Mouse (Mus musculus) neural tube, embryonic 15.5 days (tissue): ENCODE results near the gene Arhgap15. TPM values are rescaled to one million over a fixed set of nuclear protein-coding genes. Genes with fewer than 3 reads are reported as not detected.

Source experiments
- ATAC-seq: fragments of 200-750 bp; cut with Nextera tagmentation; 2 replicates; pipeline ENCODE4 v1.8.0; 2017; ENCODE audit warnings: mild to moderate bottlenecking, moderate TSS enrichment, moderate library complexity; ENCODE audit not compliant: low FRiP score
- H3K27ac ChIP-seq: fragments of 300-500 bp; sonication (generic); replicated peaks from 2 replicates; pipeline ENCODE4 v1.5.1; 2015; ENCODE audit warnings: mild to moderate bottlenecking, inconsistent platforms
- H3K27me3 ChIP-seq: fragments of 300-500 bp; sonication (generic); replicated peaks from 2 replicates; pipeline ENCODE4 v1.6.1; 2015; ENCODE audit warnings: inconsistent platforms
- H3K36me3 ChIP-seq: fragments of 300-500 bp; sonication (generic); 2 replicates; pipeline ENCODE4 v1.6.1; 2015; ENCODE audit warnings: inconsistent platforms
- H3K4me1 ChIP-seq: fragments of 300-500 bp; sonication (generic); 2 replicates; pipeline ENCODE4 v1.6.1; 2015; ENCODE audit warnings: inconsistent platforms
- H3K4me2 ChIP-seq: fragments of 300-500 bp; sonication (generic); 2 replicates; pipeline ENCODE4 v1.6.1; 2015; ENCODE audit warnings: inconsistent platforms, mild to moderate bottlenecking, moderate library complexity
- H3K4me3 ChIP-seq: fragments of 300-500 bp; sonication (generic); replicated peaks from 2 replicates; pipeline ENCODE4 v1.5.1; 2015; ENCODE audit warnings: mild to moderate bottlenecking, inconsistent platforms
- H3K9ac ChIP-seq: fragments of 300-500 bp; sonication (generic); replicated peaks from 2 replicates; pipeline ENCODE4 v1.6.1; 2015; ENCODE audit warnings: mild to moderate bottlenecking, inconsistent platforms
- H3K9me3 ChIP-seq: fragments of 300-500 bp; sonication (generic); replicated peaks from 2 replicates; pipeline ENCODE4 v1.6.1; 2016; ENCODE audit warnings: inconsistent platforms
- WGBS: fragments of 180-500 bp; shearing (Covaris S2); methylation state at CpG from one replicate; pipeline ENCODE4 v1.1.7; 2015; ENCODE audit warnings: mixed read lengths; 5-methylcytosine and 5-hydroxymethylcytosine counted together
- polyA plus RNA-seq: library from polyadenylated mRNA; unstranded; fragments of >200 nt; fragmentation: Nextera tagmentation; extraction: Ambion mirVana; gene quantifications from 2 replicates; pipeline ENCODE4 v1.2.1, GENCODE M21; 2015

Arhgap15 gene
- polyA plus RNA-seq, 1 experiment from 2014 or later: 3.0 TPM

GRCm38 (mm10) chr2:44098552-44098951 lies 349.9 kb downstream of the Arhgap15 start:
- Histone ChIP-seq H3K9me3 (peaks cover 3% of the 10 kb centered on the region; the same call in 1 of the 2 replicates), H3K4me1 (no peaks in the 10 kb centered on the region), H3K36me3 (no peaks in the 10 kb centered on the region), H3K27me3 (no peaks in the 10 kb centered on the region), H3K4me3 (no peak overlapping the region), H3K9ac (no peak overlapping the region), H3K4me2 (no peak overlapping the region), H3K27ac (no peak overlapping the region)
- ATAC-seq: no peak
- WGBS: 91% methylated on average over 4 of the region's 4 CpGs

GRCm38 (mm10) chr2:44102351-44102750 lies 353.7 kb downstream of the Arhgap15 start:
- no peak overlapping the region for H3K4me3 ChIP-seq
- 82% methylated on average over 6 of the region's 6 CpGs for WGBS
- H3K4me1 ChIP-seq: peaks cover 10% of the 10 kb centered on the region
- no peak overlapping the region for H3K4me2 ChIP-seq
- H3K36me3 ChIP-seq: no peaks in the 10 kb centered on the region
- H3K27ac ChIP-seq: no peak overlapping the region
- H3K27me3 ChIP-seq: no peaks in the 10 kb centered on the region
- H3K9me3 ChIP-seq: peaks cover under 1% of the 10 kb centered on the region; the same call in 1 of the 2 replicates
- no peak for ATAC-seq
- no peak overlapping the region for H3K9ac ChIP-seq

- no peak for ATAC-seq
- H3K9me3 ChIP-seq: no peaks in the 10 kb centered on the region
- 87% methylated on average over 8 of the region's 8 CpGs for WGBS
- no peak overlapping the region for H3K4me2 ChIP-seq
- H3K27me3 ChIP-seq: no peaks in the 10 kb centered on the region
- H3K9ac ChIP-seq: no peak overlapping the region
- H3K4me3 ChIP-seq: no peak overlapping the region
- no peaks in the 10 kb centered on the region for H3K36me3 ChIP-seq
- H3K4me1 ChIP-seq: peaks cover 10% of the 10 kb centered on the region
- 0 out of 2 replicates have a peak overlapping the region, but pooled peaks have one; percentile 3 for H3K27ac ChIP-seq
These were observed 354.7 kb downstream of the Arhgap15 start for GRCm38 (mm10) chr2:44103321-44103720.

GRCm38 (mm10) chr2:44103742-44104141 lies 355.1 kb downstream of the Arhgap15 start:
- no peak overlapping the region for H3K9ac ChIP-seq
- no peaks in the 10 kb centered on the region for H3K36me3 ChIP-seq
- H3K4me2 ChIP-seq: no peak overlapping the region
- WGBS: 87% methylated on average over 5 of the region's 5 CpGs
- H3K4me1 ChIP-seq: peaks cover 10% of the 10 kb centered on the region
- no peak for ATAC-seq
- H3K27me3 ChIP-seq: no peaks in the 10 kb centered on the region
- no peak overlapping the region for H3K4me3 ChIP-seq
- H3K27ac ChIP-seq: no peak overlapping the region
- no peaks in the 10 kb centered on the region for H3K9me3 ChIP-seq

- Histone ChIP-seq H3K27ac (0 out of 2 replicates have a peak overlapping the region, but pooled peaks have one; percentile 13), H3K4me2 (peak overlapping the region; percentile 21), H3K4me3 (no peak overlapping the region), H3K27me3 (no peaks in the 10 kb centered on the region), H3K4me1 (peaks cover 10% of the 10 kb centered on the region), H3K36me3 (no peaks in the 10 kb centered on the region), H3K9me3 (no peaks in the 10 kb centered on the region), H3K9ac (no peak overlapping the region)
- peak; percentile 84 for ATAC-seq
- 47% methylated on average over 22 of the region's 22 CpGs for WGBS
These were observed 355.9 kb downstream of the Arhgap15 start for GRCm38 (mm10) chr2:44104282-44105197.

- Histone ChIP-seq H3K4me3 (no peak overlapping the region), H3K9me3 (no peaks in the 10 kb centered on the region), H3K9ac (no peak overlapping the region), H3K4me1 (peaks cover 10% of the 10 kb centered on the region), H3K4me2 (no peak overlapping the region), H3K27ac (peak overlapping the region; percentile 9; the same call in 1 of the 2 replicates), H3K27me3 (no peaks in the 10 kb centered on the region), H3K36me3 (no peaks in the 10 kb centered on the region)
- ATAC-seq: no peak
- whole genome bisulfite sequencing: 77% methylated on average over 8 of the region's 8 CpGs
These were observed 356.6 kb downstream of the Arhgap15 start for GRCm38 (mm10) chr2:44105198-44105555.

GRCm38 (mm10) chr2:44106359-44106758 lies 357.7 kb downstream of the Arhgap15 start:
- no peak for ATAC-seq
- no peaks in the 10 kb centered on the region for H3K27me3 ChIP-seq
- 51% methylated on average over 8 of the region's 8 CpGs for WGBS
- no peak overlapping the region for H3K27ac ChIP-seq
- peak overlapping the region; percentile 1 for H3K4me2 ChIP-seq
- H3K9ac ChIP-seq: no peak overlapping the region
- no peak overlapping the region for H3K4me3 ChIP-seq
- H3K9me3 ChIP-seq: no peaks in the 10 kb centered on the region
- no peaks in the 10 kb centered on the region for H3K36me3 ChIP-seq
- H3K4me1 ChIP-seq: peaks cover 10% of the 10 kb centered on the region

GRCm38 (mm10) chr2:44111276-44111675 lies 362.7 kb downstream of the Arhgap15 start:
- H3K27ac ChIP-seq: no peak overlapping the region
- no peaks in the 10 kb centered on the region for H3K27me3 ChIP-seq
- no peak overlapping the region for H3K9ac ChIP-seq
- no peaks in the 10 kb centered on the region for H3K9me3 ChIP-seq
- H3K4me3 ChIP-seq: no peak overlapping the region
- WGBS: 86% methylated on average over 3 of the region's 3 CpGs
- H3K4me2 ChIP-seq: no peak overlapping the region
- no peaks in the 10 kb centered on the region for H3K36me3 ChIP-seq
- no peaks in the 10 kb centered on the region for H3K4me1 ChIP-seq
- no peak for ATAC-seq

GRCm38 (mm10) chr2:44112990-44113798 lies 364.6 kb downstream of the Arhgap15 start:
- H3K27me3 ChIP-seq: no peaks in the 10 kb centered on the region
- no peak overlapping the region for H3K9ac ChIP-seq
- no peak overlapping the region for H3K4me3 ChIP-seq
- H3K36me3 ChIP-seq: no peaks in the 10 kb centered on the region
- ATAC-seq: no peak
- no peak overlapping the region for H3K4me2 ChIP-seq
- 84% methylated on average over 9 of the region's 9 CpGs for WGBS
- no peak overlapping the region for H3K27ac ChIP-seq
- H3K4me1 ChIP-seq: no peaks in the 10 kb centered on the region
- no peaks in the 10 kb centered on the region for H3K9me3 ChIP-seq

GRCm38 (mm10) chr2:44114296-44114695 lies 365.7 kb downstream of the Arhgap15 start:
- H3K9ac ChIP-seq: no peak overlapping the region
- no peaks in the 10 kb centered on the region for H3K4me1 ChIP-seq
- ATAC-seq: no peak
- H3K4me3 ChIP-seq: no peak overlapping the region
- no peaks in the 10 kb centered on the region for H3K36me3 ChIP-seq
- no peaks in the 10 kb centered on the region for H3K27me3 ChIP-seq
- 65% methylated on average over 2 of the region's 2 CpGs for WGBS
- H3K27ac ChIP-seq: no peak overlapping the region
- H3K9me3 ChIP-seq: no peaks in the 10 kb centered on the region
- H3K4me2 ChIP-seq: no peak overlapping the region

GRCm38 (mm10) chr2:44121162-44121561 lies 372.5 kb downstream of the Arhgap15 start:
- Histone ChIP-seq H3K36me3 (no peaks in the 10 kb centered on the region), H3K9me3 (no peaks in the 10 kb centered on the region), H3K4me3 (no peak overlapping the region), H3K27me3 (no peaks in the 10 kb centered on the region), H3K9ac (no peak overlapping the region), H3K4me1 (no peaks in the 10 kb centered on the region), H3K4me2 (no peak overlapping the region), H3K27ac (no peak overlapping the region)
- 79% methylated on average over 5 of the region's 5 CpGs for WGBS
- ATAC-seq: no peak
